Mouse (Mus musculus) spleen, adult 2 months (tissue): ENCODE measurements around the gene Mapkap1.

Experiments used
- CTCF ChIP-seq: fragments of 200-500 bp; IDR thresholded peaks from 2 replicates; pipeline ENCODE4 v1.5.1; 2011; ENCODE audit warnings: mild to moderate bottlenecking, inconsistent platforms; ENCODE audit not compliant: insufficient read depth, insufficient read length, insufficient replicate concordance; ENCODE audit errors: extremely low read depth
- POLR2A ChIP-seq: fragments of 200-500 bp; IDR thresholded peaks from 2 replicates; pipeline ENCODE4 v1.6.1; 2011; ENCODE audit warnings: low read depth, low read length, inconsistent platforms

DNA sequence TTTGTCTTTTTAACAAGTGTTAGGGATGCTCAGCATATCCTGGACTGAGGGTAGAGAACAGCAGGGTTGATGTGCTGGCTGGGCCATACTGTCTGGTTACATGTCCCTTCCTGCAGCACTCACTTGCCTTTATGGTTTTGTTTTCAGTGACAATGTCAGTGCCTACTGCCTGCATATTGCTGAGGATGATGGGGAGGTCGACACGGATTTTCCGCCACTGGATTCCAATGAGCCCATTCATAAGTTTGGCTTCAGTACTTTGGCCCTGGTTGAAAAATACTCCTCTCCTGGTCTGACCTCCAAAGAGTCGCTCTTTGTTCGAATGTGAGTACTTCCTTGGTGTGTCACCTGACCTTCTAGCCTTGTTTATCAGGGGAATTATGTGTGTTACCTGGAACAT is 112.0 kb downstream of the Mapkap1 start:
- no peak for TF ChIP-seq CTCF
- TF ChIP-seq POLR2A: no peak
